Mouse (Mus musculus): ENCODE measurements around the gene Ncf4. TPM values are rescaled to one million over a fixed set of nuclear protein-coding genes. Genes with fewer than 3 reads are reported as not detected.
A peak's percentile ranks its signal among the peaks of the same experiment; 100 is the strongest.

Ncf4 gene
- polyA plus RNA-seq, 1 experiment: 27.9 TPM

- Histone ChIP-seq H3K36me3 (ENCODE audit: control insufficient read depth, insufficient read depth, low read length) (no peaks in the 10 kb centered on the region), H3K27ac (ENCODE audit: control insufficient read depth, insufficient read depth, low read length) (no peak within 1 kb of the TSS), H3K4me3 (ENCODE audit: control insufficient read depth, insufficient read depth, low read length) (peak within 1 kb of the TSS; percentile 11; the same call in 1 of the 2 replicates), H3K27me3 (ENCODE audit: control insufficient read depth, insufficient read depth, low read length) (no peaks in the 10 kb centered on the region), H3K4me1 (replicated peaks; ENCODE audit: control insufficient read depth, insufficient read depth, low read length) (no peaks in the 10 kb centered on the region; the same call in 1 of the 2 replicates)
- 38% methylated on average over 10 of the region's 10 CpGs for WGBS
- no peak for DNase-seq
- TF ChIP-seq POLR2A (IDR thresholded peaks at IDR 0.05; ENCODE audit: control insufficient read depth, extremely low read depth, insufficient read depth, low read length, poor library complexity) (no peak), CTCF (IDR thresholded peaks at IDR 0.05; ENCODE audit: borderline replicate concordance, control insufficient read depth, extremely low read depth, insufficient read depth, low read length, poor library complexity) (no peak)
These were observed 60.8 kb downstream of the Ncf4 start, which contains the start of gene Csf2rb2 for GRCm38 (mm10) chr15:78305341-78305933. Csf2rb2 (minus strand) TSS chr15:78305721.

GRCm38 (mm10) chr15:78309865-78310264, 65.3 kb downstream of the Ncf4 start:
- Histone ChIP-seq H3K27me3 (ENCODE audit: control insufficient read depth, insufficient read depth, low read length) (no peaks in the 10 kb centered on the region), H3K4me1 (replicated peaks; ENCODE audit: control insufficient read depth, insufficient read depth, low read length) (no peaks in the 10 kb centered on the region; the same call in 1 of the 2 replicates), H3K36me3 (ENCODE audit: control insufficient read depth, insufficient read depth, low read length) (no peaks in the 10 kb centered on the region), H3K4me3 (ENCODE audit: control insufficient read depth, insufficient read depth, low read length) (no peak overlapping the region), H3K27ac (ENCODE audit: control insufficient read depth, insufficient read depth, low read length) (no peak overlapping the region)
- TF ChIP-seq POLR2A (IDR thresholded peaks at IDR 0.05; ENCODE audit: control insufficient read depth, extremely low read depth, insufficient read depth, low read length, poor library complexity) (no peak), CTCF (IDR thresholded peaks at IDR 0.05; ENCODE audit: borderline replicate concordance, control insufficient read depth, extremely low read depth, insufficient read depth, low read length, poor library complexity) (no peak)
- DNase-seq: no peak
- 55% methylated on average over 5 of the region's 5 CpGs for WGBS

- Histone ChIP-seq H3K36me3 (ENCODE audit: control insufficient read depth, insufficient read depth, low read length) (no peaks in the 10 kb centered on the region), H3K27me3 (ENCODE audit: control insufficient read depth, insufficient read depth, low read length) (no peaks in the 10 kb centered on the region), H3K27ac (ENCODE audit: control insufficient read depth, insufficient read depth, low read length) (no peak overlapping the region), H3K4me1 (replicated peaks; ENCODE audit: control insufficient read depth, insufficient read depth, low read length) (no peaks in the 10 kb centered on the region; the same call in 1 of the 2 replicates), H3K4me3 (ENCODE audit: control insufficient read depth, insufficient read depth, low read length) (no peak overlapping the region)
- TF ChIP-seq POLR2A (IDR thresholded peaks at IDR 0.05; ENCODE audit: control insufficient read depth, extremely low read depth, insufficient read depth, low read length, poor library complexity) (no peak), CTCF (IDR thresholded peaks at IDR 0.05; ENCODE audit: borderline replicate concordance, control insufficient read depth, extremely low read depth, insufficient read depth, low read length, poor library complexity) (no peak)
- no peak for DNase-seq
- WGBS: 88% methylated on average over 4 of the region's 4 CpGs
These were observed 66.4 kb downstream of the Ncf4 start for GRCm38 (mm10) chr15:78310971-78311370.

Other genes starting within 250 kb of the Ncf4 start
- gene Cacng2, start 124.8 kb upstream of the Ncf4 start, polyA plus RNA-seq (2012; rRNA removed): not detected in 2 replicates
- gene Ift27, start 70.7 kb upstream of the Ncf4 start, polyA plus RNA-seq (2012; rRNA removed): 63.3 and 97.2 TPM in 2 replicates
- gene Pvalb, start 38.4 kb upstream of the Ncf4 start, polyA plus RNA-seq (2012; rRNA removed): 0.37 and 0.71 TPM in 2 replicates
- gene Csf2rb2, start 60.9 kb downstream of the Ncf4 start, polyA plus RNA-seq (2012; rRNA removed): 17.2 and 19.9 TPM in 2 replicates
- 35.0 and 38.3 TPM in 2 replicates for gene Csf2rb, start 81.0 kb downstream of the Ncf4 start, polyA plus RNA-seq (2012; rRNA removed)
- 0.46 and 0.50 TPM in 2 replicates for gene Tex33, start 151.1 kb downstream of the Ncf4 start, polyA plus RNA-seq (2012; rRNA removed)
- gene Tst, start 161.1 kb downstream of the Ncf4 start, polyA plus RNA-seq (2012; rRNA removed): 44.5 and 58.0 TPM in 2 replicates
- gene Mpst, start 161.6 kb downstream of the Ncf4 start, polyA plus RNA-seq (2012; rRNA removed): 188 and 195 TPM in 2 replicates
- 77.8 and 78.0 TPM in 2 replicates for gene Kctd17, start 183.8 kb downstream of the Ncf4 start, polyA plus RNA-seq (2012; rRNA removed)
- 0.39 and 1.5 TPM in 2 replicates for gene Tmprss6, start 223.8 kb downstream of the Ncf4 start, polyA plus RNA-seq (2012; rRNA removed)